Mouse (Mus musculus) limb, embryonic 10.5 days (tissue): ENCODE measurements around the gene Lrrfip2. TPM values are rescaled to one million over a fixed set of nuclear protein-coding genes. Genes with fewer than 3 reads are reported as not detected.
A peak's percentile ranks its signal among the peaks of the same experiment; 100 is the strongest.

Experiments
- DNase-seq: peaks from one replicate; pipeline ENCODE4 v3.0.0-alpha.2; 2017; ENCODE audit warnings: low spot score
- H3K27ac ChIP-seq: fragments of 300-500 bp; sonication (generic); 2 replicates; pipeline ENCODE4 v1.5.1; 2016; ENCODE audit warnings: mild to moderate bottlenecking
- H3K27me3 ChIP-seq: fragments of 300-500 bp; sonication (generic); 2 replicates; pipeline ENCODE4 v1.6.1; 2016; ENCODE audit warnings: low read depth, mild to moderate bottlenecking; ENCODE audit not compliant: poor library complexity, severe bottlenecking
- H3K36me3 ChIP-seq: fragments of 300-500 bp; sonication (generic); 2 replicates; pipeline ENCODE4 v1.6.1; 2016; ENCODE audit warnings: mild to moderate bottlenecking, moderate library complexity
- H3K4me1 ChIP-seq: fragments of 300-500 bp; sonication (generic); 2 replicates; pipeline ENCODE4 v1.6.1; 2016
- H3K4me3 ChIP-seq: fragments of 300-500 bp; sonication (generic); 2 replicates; pipeline ENCODE4 v1.5.1; 2016; ENCODE audit warnings: mild to moderate bottlenecking, moderate library complexity
- H3K9me3 ChIP-seq: fragments of 300-500 bp; sonication (generic); replicated peaks from 2 replicates; pipeline ENCODE4 v1.6.1; 2016; ENCODE audit warnings: mild to moderate bottlenecking
- WGBS: fragments of 180-500 bp; shearing (Covaris S2); methylation state at CpG from one replicate; pipeline ENCODE4 v1.1.7; 2016; 5-methylcytosine and 5-hydroxymethylcytosine counted together
- polyA plus RNA-seq: library from polyadenylated mRNA; unstranded; fragments of >200 nt; fragmentation: Nextera tagmentation; extraction: Ambion mirVana; gene quantifications from 2 replicates; pipeline ENCODE4 v1.2.1, GENCODE M21; 2016

Lrrfip2 gene
- polyA plus RNA-seq, 1 experiment from 2014 or later: 38.2 TPM

- H3K36me3 ChIP-seq: peaks cover 87% of the 10 kb centered on the region
- no peak for DNase-seq
- WGBS: 27% methylated on average over 1 of the region's 1 CpGs
- peaks cover 16% of the 10 kb centered on the region for H3K4me1 ChIP-seq
- no peak overlapping the region for H3K27ac ChIP-seq
- no peaks in the 10 kb centered on the region for H3K27me3 ChIP-seq
- H3K9me3 ChIP-seq: no peaks in the 10 kb centered on the region
- H3K4me3 ChIP-seq: no peak overlapping the region
These were observed 143.1 kb downstream of the Lrrfip2 start for GRCm38 (mm10) chr9:111260360-111260985.

- no peak overlapping the region for H3K27ac ChIP-seq
- DNase-seq: no peak
- no peak overlapping the region for H3K4me3 ChIP-seq
- WGBS: 90% methylated on average over 4 of the region's 4 CpGs
- H3K4me1 ChIP-seq: peaks cover 16% of the 10 kb centered on the region
- no peaks in the 10 kb centered on the region for H3K27me3 ChIP-seq
- no peaks in the 10 kb centered on the region for H3K9me3 ChIP-seq
- peaks cover 86% of the 10 kb centered on the region for H3K36me3 ChIP-seq
These were observed 144.0 kb downstream of the Lrrfip2 start for GRCm38 (mm10) chr9:111261356-111261755.

GRCm38 (mm10) chr9:111267998-111268397 is 150.6 kb downstream of the Lrrfip2 start:
- no peak overlapping the region for H3K4me3 ChIP-seq
- H3K9me3 ChIP-seq: no peaks in the 10 kb centered on the region
- 95% methylated on average over 2 of the region's 2 CpGs for WGBS
- H3K27ac ChIP-seq: no peak overlapping the region
- no peaks in the 10 kb centered on the region for H3K27me3 ChIP-seq
- DNase-seq: no peak
- H3K36me3 ChIP-seq: peaks cover 48% of the 10 kb centered on the region
- peaks cover 14% of the 10 kb centered on the region for H3K4me1 ChIP-seq

- peak overlapping the region; percentile 82 for H3K4me3 ChIP-seq
- WGBS: 23% methylated on average over 5 of the region's 5 CpGs
- no peak for DNase-seq
- H3K27ac ChIP-seq: peak overlapping the region; percentile 97
- H3K4me1 ChIP-seq: peaks cover 40% of the 10 kb centered on the region
- no peaks in the 10 kb centered on the region for H3K9me3 ChIP-seq
- no peaks in the 10 kb centered on the region for H3K27me3 ChIP-seq
- H3K36me3 ChIP-seq: peaks cover 48% of the 10 kb centered on the region
These were observed 153.2 kb downstream of the Lrrfip2 start for GRCm38 (mm10) chr9:111270606-111271005.

GRCm38 (mm10) chr9:111271056-111271433 is 153.7 kb downstream of the Lrrfip2 start:
- peak overlapping the region; percentile 82 for H3K4me3 ChIP-seq
- H3K27ac ChIP-seq: peak overlapping the region; percentile 97
- WGBS: under 1% methylated on average over 32 of the region's 32 CpGs
- H3K27me3 ChIP-seq: no peaks in the 10 kb centered on the region
- DNase-seq: no peak
- H3K4me1 ChIP-seq: peaks cover 41% of the 10 kb centered on the region
- H3K36me3 ChIP-seq: peaks cover 48% of the 10 kb centered on the region
- H3K9me3 ChIP-seq: no peaks in the 10 kb centered on the region

- WGBS: under 1% methylated on average over 64 of the region's 64 CpGs
- Histone ChIP-seq H3K27me3 (no peaks in the 10 kb centered on the region), H3K4me1 (peaks cover 43% of the 10 kb centered on the region), H3K4me3 (peak within 1 kb of the TSS; percentile 82), H3K36me3 (peaks cover 48% of the 10 kb centered on the region), H3K9me3 (no peaks in the 10 kb centered on the region), H3K27ac (peak within 1 kb of the TSS; percentile 97)
- peak; percentile 94 for DNase-seq
These were observed 154.2 kb downstream of the Lrrfip2 start, which contains the start of the genes Mlh1 and Epm2aip1 for GRCm38 (mm10) chr9:111271434-111272160. Mlh1 (minus strand) TSS chr9:111271791. Epm2aip1 (plus strand) TSS chr9:111271929.

GRCm38 (mm10) chr9:111272356-111272755 is 155.0 kb downstream of the Lrrfip2 start:
- no peaks in the 10 kb centered on the region for H3K9me3 ChIP-seq
- H3K4me3 ChIP-seq: peak overlapping the region; percentile 82
- H3K4me1 ChIP-seq: peaks cover 43% of the 10 kb centered on the region
- no peak for DNase-seq
- peaks cover 48% of the 10 kb centered on the region for H3K36me3 ChIP-seq
- peak overlapping the region; percentile 97 for H3K27ac ChIP-seq
- H3K27me3 ChIP-seq: no peaks in the 10 kb centered on the region
- WGBS: 16% methylated on average over 19 of the region's 19 CpGs

- 75% methylated on average over 15 of the region's 15 CpGs for WGBS
- peaks cover 48% of the 10 kb centered on the region for H3K36me3 ChIP-seq
These were observed 155.8 kb downstream of the Lrrfip2 start for GRCm38 (mm10) chr9:111272996-111273785.

GRCm38 (mm10) chr9:111273958-111274357 is 156.6 kb downstream of the Lrrfip2 start:
- 90% methylated on average over 1 of the region's 1 CpGs for WGBS
- Histone ChIP-seq H3K27me3 (no peaks in the 10 kb centered on the region), H3K36me3 (peaks cover 55% of the 10 kb centered on the region), H3K4me1 (peaks cover 43% of the 10 kb centered on the region), H3K4me3 (0 out of 2 replicates have a peak overlapping the region, but pooled peaks have one; percentile 34), H3K9me3 (no peaks in the 10 kb centered on the region), H3K27ac (no peak overlapping the region)
- no peak for DNase-seq

More at GRCm38 (mm10) chr9:111272996-111273785, 155.8 kb downstream of the Lrrfip2 start:
- Histone ChIP-seq H3K27ac (peak overlapping the region; percentile 97; the same call in 1 of the 2 replicates), H3K9me3 (no peaks in the 10 kb centered on the region), H3K4me1 (peaks cover 43% of the 10 kb centered on the region), H3K27me3 (no peaks in the 10 kb centered on the region), H3K4me3 (peak overlapping the region; percentile 82)
- no peak for DNase-seq

- Histone ChIP-seq H3K4me3 (peak overlapping the region; percentile 34), H3K27me3 (no peaks in the 10 kb centered on the region), H3K27ac (no peak overlapping the region), H3K4me1 (peaks cover 42% of the 10 kb centered on the region), H3K9me3 (no peaks in the 10 kb centered on the region), H3K36me3 (peaks cover 65% of the 10 kb centered on the region)
- 30% methylated on average over 1 of the region's 1 CpGs for WGBS
- no peak for DNase-seq
These were observed 157.8 kb downstream of the Lrrfip2 start for GRCm38 (mm10) chr9:111275156-111275555.
